Mouse (Mus musculus) heart, adult 9 months (tissue): ENCODE results near the gene Os9.
A peak's percentile ranks its signal among the peaks of the same experiment; 100 is the strongest.
"Not testable (repeated sequence)": the region's sequence is repeated elsewhere in the genome, so short reads cannot be mapped to it uniquely, and the experiment has no call there.

Source experiments
- DNase-seq, 2 experiments: peaks; one replicate each; pipeline ENCODE4 v3.0.0; 2022; ENCODE audit warnings: low spot score in 2 of 2

Gene Os9

GRCm38 (mm10) chr10:127080901-127081780 is 39.8 kb downstream of the Os9 start:
- peak; percentile 60 to 68 for DNase-seq

- no peak for DNase-seq
Measured at GRCm38 (mm10) chr10:127079665-127080391, 41.1 kb downstream of the Os9 start.

- DNase-seq: no peak
Measured at GRCm38 (mm10) chr10:127078677-127079575, 42.0 kb downstream of the Os9 start.

- DNase-seq: no peak
Measured at GRCm38 (mm10) chr10:127078001-127078676, 42.8 kb downstream of the Os9 start.

- DNase-seq: no peak
Measured at GRCm38 (mm10) chr10:127077515-127077914, 43.4 kb downstream of the Os9 start.

GRCm38 (mm10) chr10:127076082-127076481 is 44.8 kb downstream of the Os9 start:
- no peak for DNase-seq

- no peak for DNase-seq
Measured at GRCm38 (mm10) chr10:127075651-127076050, 45.3 kb downstream of the Os9 start.

GRCm38 (mm10) chr10:127075080-127075479 is 45.9 kb downstream of the Os9 start, which contains the start of gene Agap2:
Agap2 (plus strand) TSS chr10:127075284.
- no peak for DNase-seq

- no peak for DNase-seq
Measured at GRCm38 (mm10) chr10:127073981-127074380, 47.0 kb downstream of the Os9 start.

GRCm38 (mm10) chr10:127072969-127073368 is 48.0 kb downstream of the Os9 start:
- not testable (repeated sequence) for DNase-seq

GRCm38 (mm10) chr10:127072270-127072669 is 48.7 kb downstream of the Os9 start:
- not testable (repeated sequence) for DNase-seq

GRCm38 (mm10) chr10:127071203-127071602 is 49.7 kb downstream of the Os9 start:
- DNase-seq: no peak

- DNase-seq: peak; percentile 95 to 96
Measured at GRCm38 (mm10) chr10:127070190-127071121, 50.5 kb downstream of the Os9 start, which contains the start of gene Tspan31. Tspan31 (minus strand) TSS chr10:127070264.

GRCm38 (mm10) chr10:127069281-127070189 is 51.4 kb downstream of the Os9 start:
- no peak for DNase-seq

GRCm38 (mm10) chr10:127068360-127069038 is 52.4 kb downstream of the Os9 start:
- DNase-seq: no peak

GRCm38 (mm10) chr10:127066519-127067018 is 54.4 kb downstream of the Os9 start:
- DNase-seq: no peak

GRCm38 (mm10) chr10:127065981-127066380 is 55.0 kb downstream of the Os9 start:
- DNase-seq: no peak
